Mouse (Mus musculus) midbrain, embryonic 12.5 days (tissue): Measurements from ENCODE around the gene Med19. TPM values are rescaled to one million over a fixed set of nuclear protein-coding genes. Genes with fewer than 3 reads are reported as not detected.

Experiments
- ATAC-seq: fragments of 200-750 bp; cut with Nextera tagmentation; 2 replicates; pipeline ENCODE4 v1.8.0; 2017; ENCODE audit warnings: low read depth, moderate TSS enrichment, moderate library complexity; ENCODE audit not compliant: low FRiP score
- H3K27ac ChIP-seq: fragments of 300-500 bp; sonication (generic); replicated peaks from 2 replicates; pipeline ENCODE4 v1.5.1; 2016; ENCODE audit warnings: mild to moderate bottlenecking
- H3K27me3 ChIP-seq: fragments of 300-500 bp; sonication (generic); 2 replicates; pipeline ENCODE4 v1.6.1; 2016; ENCODE audit warnings: mild to moderate bottlenecking
- H3K36me3 ChIP-seq: fragments of 300-500 bp; sonication (generic); 2 replicates; pipeline ENCODE4 v1.6.1; 2016
- H3K4me1 ChIP-seq: fragments of 300-500 bp; sonication (generic); 2 replicates; pipeline ENCODE4 v1.6.1; 2016
- H3K4me2 ChIP-seq: fragments of 300-500 bp; sonication (generic); replicated peaks from 2 replicates; pipeline ENCODE4 v1.6.1; 2016; ENCODE audit warnings: mild to moderate bottlenecking, moderate library complexity
- H3K4me3 ChIP-seq: fragments of 300-500 bp; sonication (generic); 2 replicates; pipeline ENCODE4 v1.5.1; 2016; ENCODE audit warnings: mild to moderate bottlenecking
- H3K9ac ChIP-seq: fragments of 300-500 bp; sonication (generic); replicated peaks from 2 replicates; pipeline ENCODE4 v1.6.1; 2016; ENCODE audit warnings: mild to moderate bottlenecking, moderate library complexity
- H3K9me3 ChIP-seq: fragments of 300-500 bp; sonication (generic); 2 replicates; pipeline ENCODE4 v1.6.1; 2016; ENCODE audit warnings: mild to moderate bottlenecking
- WGBS: fragments of 180-500 bp; shearing (Covaris S2); methylation state at CpG from one replicate; pipeline ENCODE4 v1.1.7; 2016; 5-methylcytosine and 5-hydroxymethylcytosine counted together
- polyA plus RNA-seq: library from polyadenylated mRNA; unstranded; fragments of >200 nt; fragmentation: Nextera tagmentation; extraction: Ambion mirVana; gene quantifications from 2 replicates; pipeline ENCODE4 v1.2.1, GENCODE M21; 2016

Gene Med19
- 51.8 and 54.8 TPM in 2 replicates for polyA plus RNA-seq

GRCm38 (mm10) chr2:84677968-84678880, at the start of gene Med19, which contains the start of gene Gm28635:
Gene Med19, plus strand, starts transcription at chr2:84678402.
Gene Gm28635, minus strand, starts transcription at chr2:84678041.
- WGBS: under 1% methylated on average over 44 of the region's 44 CpGs
- H3K36me3 ChIP-seq: peaks cover 31% of the 10 kb centered on the region

GRCm38 (mm10) chr2:84632001-84632400, 46.2 kb upstream of the Med19 start:
- 97% methylated on average over 1 of the region's 1 CpGs for WGBS
- Histone ChIP-seq H3K27ac (no peak overlapping the region), H3K4me2 (no peak overlapping the region), H3K27me3 (no peaks in the 10 kb centered on the region), H3K4me1 (peaks cover 38% of the 10 kb centered on the region), H3K9ac (no peak overlapping the region), H3K36me3 (no peaks in the 10 kb centered on the region), H3K4me3 (no peak overlapping the region), H3K9me3 (no peaks in the 10 kb centered on the region)
- ATAC-seq: no peak

More at GRCm38 (mm10) chr2:84677968-84678880, at the start of gene Med19, which contains the start of gene Gm28635:
- H3K9me3 ChIP-seq: no peaks in the 10 kb centered on the region
- peak; percentile 100 for ATAC-seq
- H3K27ac ChIP-seq: peak within 1 kb of the TSS; percentile 61
- H3K27me3 ChIP-seq: no peaks in the 10 kb centered on the region
- peaks cover 17% of the 10 kb centered on the region for H3K4me1 ChIP-seq
- H3K4me3 ChIP-seq: peak within 1 kb of the TSS; percentile 98
- peak within 1 kb of the TSS; percentile 87 for H3K4me2 ChIP-seq
- H3K9ac ChIP-seq: peak within 1 kb of the TSS; percentile 86

GRCm38 (mm10) chr2:84632999-84633398, 45.2 kb upstream of the Med19 start:
- 0 out of 2 replicates have a peak overlapping the region, but pooled peaks have one; percentile 54 for H3K27ac ChIP-seq
- H3K9me3 ChIP-seq: no peaks in the 10 kb centered on the region
- H3K4me1 ChIP-seq: peaks cover 46% of the 10 kb centered on the region
- H3K4me3 ChIP-seq: no peak overlapping the region
- no peak for ATAC-seq
- H3K4me2 ChIP-seq: no peak overlapping the region
- WGBS: 4% methylated on average over 3 of the region's 3 CpGs
- 0 out of 2 replicates have a peak overlapping the region, but pooled peaks have one; percentile 28 for H3K9ac ChIP-seq
- no peaks in the 10 kb centered on the region for H3K27me3 ChIP-seq
- H3K36me3 ChIP-seq: no peaks in the 10 kb centered on the region

GRCm38 (mm10) chr2:84634006-84634405, 44.2 kb upstream of the Med19 start:
- Histone ChIP-seq H3K4me3 (no peak overlapping the region), H3K9ac (no peak overlapping the region), H3K4me1 (peaks cover 57% of the 10 kb centered on the region), H3K27me3 (no peaks in the 10 kb centered on the region), H3K4me2 (no peak overlapping the region), H3K27ac (peak overlapping the region; percentile 86), H3K36me3 (no peaks in the 10 kb centered on the region), H3K9me3 (no peaks in the 10 kb centered on the region)
- 84% methylated on average over 4 of the region's 4 CpGs for WGBS
- no peak for ATAC-seq

GRCm38 (mm10) chr2:84634934-84635482, 43.2 kb upstream of the Med19 start:
- no peaks in the 10 kb centered on the region for H3K9me3 ChIP-seq
- H3K27ac ChIP-seq: peak overlapping the region; percentile 86
- H3K4me3 ChIP-seq: no peak overlapping the region
- no peak overlapping the region for H3K9ac ChIP-seq
- H3K4me1 ChIP-seq: peaks cover 58% of the 10 kb centered on the region
- ATAC-seq: peak; percentile 28
- H3K4me2 ChIP-seq: peak overlapping the region; percentile 33
- WGBS: 28% methylated on average over 4 of the region's 4 CpGs
- no peaks in the 10 kb centered on the region for H3K36me3 ChIP-seq
- no peaks in the 10 kb centered on the region for H3K27me3 ChIP-seq

GRCm38 (mm10) chr2:84635611-84636010, 42.6 kb upstream of the Med19 start:
- peak overlapping the region; percentile 33 for H3K4me2 ChIP-seq

GRCm38 (mm10) chr2:84636231-84636741, 41.9 kb upstream of the Med19 start:
- peaks cover 58% of the 10 kb centered on the region for H3K4me1 ChIP-seq
- WGBS: 22% methylated on average over 8 of the region's 8 CpGs
- no peaks in the 10 kb centered on the region for H3K27me3 ChIP-seq
- no peaks in the 10 kb centered on the region for H3K9me3 ChIP-seq
- peak overlapping the region; percentile 33 for H3K4me2 ChIP-seq
- no peaks in the 10 kb centered on the region for H3K36me3 ChIP-seq
- H3K9ac ChIP-seq: no peak overlapping the region
- ATAC-seq: no peak
- peak overlapping the region; percentile 86 for H3K27ac ChIP-seq
- H3K4me3 ChIP-seq: no peak overlapping the region

More at GRCm38 (mm10) chr2:84635611-84636010, 42.6 kb upstream of the Med19 start:
- peaks cover 58% of the 10 kb centered on the region for H3K4me1 ChIP-seq
- WGBS: 0% methylated on average over 2 of the region's 2 CpGs
- peak; percentile 95 for ATAC-seq
- H3K4me3 ChIP-seq: no peak overlapping the region
- H3K36me3 ChIP-seq: no peaks in the 10 kb centered on the region
- H3K9me3 ChIP-seq: no peaks in the 10 kb centered on the region
- no peak overlapping the region for H3K9ac ChIP-seq
- H3K27ac ChIP-seq: peak overlapping the region; percentile 86
- no peaks in the 10 kb centered on the region for H3K27me3 ChIP-seq

GRCm38 (mm10) chr2:84637452-84638165, 40.6 kb upstream of the Med19 start:
- Histone ChIP-seq H3K36me3 (peaks cover 4% of the 10 kb centered on the region; the same call in 1 of the 2 replicates), H3K4me2 (peak overlapping the region; percentile 13; the same call in 1 of the 2 replicates), H3K27ac (peak overlapping the region; percentile 86), H3K9ac (no peak overlapping the region), H3K9me3 (no peaks in the 10 kb centered on the region), H3K4me1 (peaks cover 58% of the 10 kb centered on the region), H3K27me3 (no peaks in the 10 kb centered on the region), H3K4me3 (no peak overlapping the region)
- no peak for ATAC-seq
- 36% methylated on average over 7 of the region's 7 CpGs for WGBS

GRCm38 (mm10) chr2:84638428-84639220, 39.6 kb upstream of the Med19 start:
- Histone ChIP-seq H3K4me1 (peaks cover 52% of the 10 kb centered on the region), H3K9ac (no peak overlapping the region), H3K9me3 (no peaks in the 10 kb centered on the region), H3K27ac (peak overlapping the region; percentile 60), H3K36me3 (peaks cover 4% of the 10 kb centered on the region; the same call in 1 of the 2 replicates), H3K4me2 (no peak overlapping the region), H3K4me3 (no peak overlapping the region), H3K27me3 (no peaks in the 10 kb centered on the region)
- 75% methylated on average over 5 of the region's 5 CpGs for WGBS
- no peak for ATAC-seq

- H3K36me3 ChIP-seq: peaks cover 4% of the 10 kb centered on the region; the same call in 1 of the 2 replicates
- H3K4me2 ChIP-seq: no peak overlapping the region
- no peaks in the 10 kb centered on the region for H3K27me3 ChIP-seq
- no peak overlapping the region for H3K9ac ChIP-seq
- H3K9me3 ChIP-seq: no peaks in the 10 kb centered on the region
- H3K4me1 ChIP-seq: peaks cover 31% of the 10 kb centered on the region
- no peak for ATAC-seq
- H3K27ac ChIP-seq: no peak overlapping the region
- no peak overlapping the region for H3K4me3 ChIP-seq
Observed at GRCm38 (mm10) chr2:84640833-84641232, 37.4 kb upstream of the Med19 start.

- ATAC-seq: no peak
- H3K4me2 ChIP-seq: no peak overlapping the region
Observed at GRCm38 (mm10) chr2:84646138-84646537, 32.1 kb upstream of the Med19 start.

More at GRCm38 (mm10) chr2:84646138-84646537, 32.1 kb upstream of the Med19 start:
- Histone ChIP-seq H3K9ac (no peak overlapping the region), H3K9me3 (no peaks in the 10 kb centered on the region), H3K27me3 (no peaks in the 10 kb centered on the region), H3K27ac (no peak overlapping the region), H3K4me3 (no peak overlapping the region), H3K36me3 (peaks cover 4% of the 10 kb centered on the region; the same call in 1 of the 2 replicates), H3K4me1 (peaks cover 11% of the 10 kb centered on the region; the same call in 1 of the 2 replicates)
- 87% methylated on average over 1 of the region's 1 CpGs for WGBS
